Mouse (Mus musculus) ES-Bruce4 (cell line): ENCODE results near the gene Troap. TPM values are rescaled to one million over a fixed set of nuclear protein-coding genes. Genes with fewer than 3 reads are reported as not detected.
A peak's percentile ranks its signal among the peaks of the same experiment; 100 is the strongest.

Experiments used
- H3K27ac ChIP-seq: 2 replicates; pipeline ENCODE4 v1.5.1; 2012; ENCODE audit warnings: low read length, inconsistent platforms; ENCODE audit not compliant: insufficient read depth
- H3K27me3 ChIP-seq: 2 replicates; pipeline ENCODE4 v1.6.1; 2012; ENCODE audit warnings: mild to moderate bottlenecking, low read length, inconsistent platforms; ENCODE audit not compliant: control insufficient read depth, poor library complexity, insufficient read depth, severe bottlenecking
- H3K36me3 ChIP-seq: 2 replicates; pipeline ENCODE4 v1.6.1; 2012; ENCODE audit warnings: inconsistent platforms, mild to moderate bottlenecking, low read length, moderate library complexity; ENCODE audit not compliant: control insufficient read depth, poor library complexity, insufficient read depth, severe bottlenecking
- H3K4me1 ChIP-seq: one replicate; pipeline ENCODE4 v1.8.1; 2011; ENCODE audit warnings: low read length; ENCODE audit not compliant: control insufficient read depth, insufficient read depth
- H3K4me3 ChIP-seq: 2 replicates; pipeline ENCODE4 v1.5.1; 2011; ENCODE audit warnings: low read depth, mild to moderate bottlenecking, low read length
- H3K9ac ChIP-seq: 2 replicates; pipeline ENCODE4 v1.6.1; 2012; ENCODE audit warnings: low read depth, mild to moderate bottlenecking, inconsistent platforms; ENCODE audit not compliant: poor library complexity, severe bottlenecking
- H3K9me3 ChIP-seq: replicated peaks from 2 replicates; pipeline ENCODE4 v1.6.1; 2012; ENCODE audit warnings: mild to moderate bottlenecking, low read length, inconsistent platforms; ENCODE audit not compliant: control insufficient read depth, poor library complexity, insufficient read depth, severe bottlenecking
- CTCF ChIP-seq: IDR thresholded peaks from one replicate; pipeline ENCODE4 v1.8.1; 2011; ENCODE audit warnings: low read depth, low read length
- EP300 ChIP-seq: IDR thresholded peaks from 2 replicates; pipeline ENCODE4 v1.6.1; 2011; ENCODE audit warnings: low read depth, low read length; ENCODE audit not compliant: insufficient read depth
- POLR2A ChIP-seq: IDR thresholded peaks from one replicate; pipeline ENCODE4 v1.8.1; 2011; ENCODE audit warnings: low read length; ENCODE audit not compliant: insufficient read depth
- polyA plus RNA-seq: library from polyadenylated mRNA; stranded (reverse); fragments of >200 nt; gene quantifications from 2 replicates; pipeline ENCODE4 v1.2.4, GENCODE M21; 2011; ENCODE audit warnings: low read depth; ENCODE audit not compliant: missing spikeins, insufficient read depth, insufficient read length

Troap gene
- polyA plus RNA-seq, 1 experiment, result 43.3 TPM

DNA sequence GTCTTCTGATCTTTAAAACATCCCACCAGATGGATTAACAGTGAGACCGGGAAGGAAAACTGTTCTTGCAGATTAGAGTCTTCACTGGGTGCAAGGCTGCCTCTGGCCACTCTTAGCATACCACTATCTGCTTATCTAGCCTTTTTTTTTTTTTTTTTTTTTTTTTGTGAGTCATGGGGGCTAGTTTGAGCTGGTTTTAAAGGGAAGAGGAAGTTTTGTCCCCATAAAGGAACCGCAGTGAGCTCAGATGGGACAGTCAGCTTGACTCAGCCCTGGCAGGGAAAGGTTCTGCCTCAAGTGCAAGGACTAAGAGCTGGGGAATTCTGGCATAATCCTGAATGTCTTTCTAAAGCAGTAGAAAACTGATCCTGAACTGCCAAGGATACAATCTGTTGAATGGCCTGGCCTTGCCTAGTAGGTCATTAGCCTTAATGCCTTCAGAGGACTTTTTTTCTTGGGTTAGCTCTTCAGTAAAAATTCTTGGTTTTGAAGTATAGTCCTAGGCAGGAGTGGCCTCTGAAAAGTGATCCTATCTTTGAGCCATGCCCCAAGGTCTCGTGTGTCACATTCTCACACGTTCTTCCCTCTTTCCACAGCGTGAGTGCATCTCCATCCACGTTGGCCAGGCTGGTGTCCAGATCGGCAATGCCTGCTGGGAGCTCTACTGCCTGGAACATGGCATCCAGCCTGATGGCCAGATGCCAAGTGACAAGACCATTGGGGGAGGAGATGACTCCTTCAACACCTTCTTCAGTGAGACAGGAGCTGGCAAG lies 40.7 kb upstream of the Troap start:
- H3K27me3 ChIP-seq, result no peaks in the 10 kb centered on the region
- H3K9me3 ChIP-seq, result no peaks in the 10 kb centered on the region
- H3K27ac ChIP-seq, result no peak overlapping the region
- peaks cover 43% of the 10 kb centered on the region for H3K36me3 ChIP-seq
- no peak overlapping the region for H3K9ac ChIP-seq
- TF ChIP-seq POLR2A, result no peak
- no peak for TF ChIP-seq EP300
- no peak for TF ChIP-seq CTCF
- peaks cover 2% of the 10 kb centered on the region for H3K4me1 ChIP-seq
- H3K4me3 ChIP-seq, result no peak overlapping the region

DNA sequence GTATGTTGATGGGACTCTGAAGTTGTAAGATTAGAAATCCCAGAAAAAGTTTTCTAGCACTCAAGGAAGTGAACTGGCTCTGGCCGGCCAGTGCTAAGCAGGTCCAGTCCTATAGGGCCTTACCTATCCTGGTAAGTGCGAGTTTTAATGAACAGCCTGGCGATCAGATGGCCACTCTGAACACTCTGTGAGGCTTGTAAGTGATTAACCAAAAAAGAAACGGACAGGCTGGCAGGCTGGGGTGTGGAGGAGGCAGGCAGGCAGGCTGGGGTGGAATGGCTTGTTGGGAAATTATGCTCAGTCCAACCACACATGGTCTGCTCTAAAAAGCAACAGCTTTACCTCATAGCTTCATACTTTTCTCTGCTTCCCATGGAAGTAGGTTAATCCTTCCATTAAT lies 38.9 kb upstream of the Troap start:
- H3K27me3 ChIP-seq, result no peaks in the 10 kb centered on the region
- H3K27ac ChIP-seq, result no peak overlapping the region
- TF ChIP-seq CTCF (no peak), POLR2A (no peak), EP300 (no peak)
- peaks cover 43% of the 10 kb centered on the region for H3K36me3 ChIP-seq
- no peak overlapping the region for H3K9ac ChIP-seq
- no peaks in the 10 kb centered on the region for H3K9me3 ChIP-seq
- H3K4me1 ChIP-seq, result peaks cover 4% of the 10 kb centered on the region
- H3K4me3 ChIP-seq, result no peak overlapping the region

DNA sequence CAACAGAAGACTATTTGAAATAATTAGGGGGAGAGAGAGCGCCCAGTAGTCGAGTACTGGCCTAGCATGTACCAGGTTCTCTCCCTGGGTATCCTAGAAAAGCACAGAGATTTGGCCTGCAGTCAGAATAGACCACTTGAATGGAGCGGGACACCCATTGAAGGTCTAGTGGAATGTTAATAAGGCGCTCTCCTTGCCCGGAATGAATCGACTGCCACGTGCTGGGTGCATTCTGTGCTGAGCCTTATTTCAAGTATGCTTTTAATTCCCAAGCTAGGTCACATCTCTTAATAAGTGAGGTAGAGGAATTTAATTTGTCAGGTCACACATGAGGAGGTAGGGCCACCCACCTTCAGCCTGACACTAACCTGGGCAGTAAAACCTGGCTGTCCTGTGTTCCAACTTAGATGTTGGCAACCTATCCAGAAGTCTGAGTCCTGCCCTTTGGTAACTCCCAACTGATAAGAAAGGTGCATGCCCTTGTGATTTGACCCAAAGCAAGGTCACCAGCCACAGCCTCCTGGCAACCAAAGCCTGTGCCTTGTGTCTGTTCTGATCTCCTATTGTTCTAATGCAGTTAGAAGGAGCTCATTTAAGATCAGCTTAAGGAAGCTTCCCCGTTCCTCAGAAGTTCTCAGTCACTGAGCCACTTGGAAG lies 38.0 kb upstream of the Troap start:
- H3K9ac ChIP-seq, result no peak overlapping the region
- no peak for TF ChIP-seq CTCF
- H3K4me1 ChIP-seq, result peaks cover 4% of the 10 kb centered on the region
- H3K27ac ChIP-seq, result no peak overlapping the region; the same call in 1 of the 2 replicates
- H3K27me3 ChIP-seq, result no peaks in the 10 kb centered on the region
- H3K9me3 ChIP-seq, result no peaks in the 10 kb centered on the region
- H3K4me3 ChIP-seq, result no peak overlapping the region
- H3K36me3 ChIP-seq, result peaks cover 43% of the 10 kb centered on the region

DNA sequence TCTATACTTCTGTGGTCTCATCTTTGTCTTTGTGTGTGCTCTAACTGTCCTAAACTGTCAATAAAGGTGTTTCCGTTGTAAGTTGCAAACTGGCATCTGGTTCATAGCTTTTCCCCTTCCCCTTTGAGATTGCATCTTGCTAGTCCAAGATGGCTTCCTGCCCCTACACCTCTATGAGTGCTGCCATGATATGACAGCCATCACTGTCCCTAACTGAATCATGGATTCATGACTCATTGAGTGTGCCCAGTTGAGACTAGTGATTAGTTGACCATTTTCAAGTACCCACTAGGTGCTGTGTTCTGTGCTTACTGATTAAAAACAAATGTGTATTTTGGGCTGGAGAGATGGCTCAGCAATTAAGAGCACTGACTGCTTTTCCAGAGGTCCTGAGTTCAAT lies 36.4 kb upstream of the Troap start:
- H3K4me1 ChIP-seq, result peaks cover 4% of the 10 kb centered on the region
- peaks cover 35% of the 10 kb centered on the region for H3K36me3 ChIP-seq
- H3K9ac ChIP-seq, result no peak overlapping the region
- no peak for TF ChIP-seq POLR2A
- no peak overlapping the region for H3K4me3 ChIP-seq
- H3K9me3 ChIP-seq, result no peaks in the 10 kb centered on the region
- H3K27ac ChIP-seq, result no peak overlapping the region
- no peaks in the 10 kb centered on the region for H3K27me3 ChIP-seq

DNA sequence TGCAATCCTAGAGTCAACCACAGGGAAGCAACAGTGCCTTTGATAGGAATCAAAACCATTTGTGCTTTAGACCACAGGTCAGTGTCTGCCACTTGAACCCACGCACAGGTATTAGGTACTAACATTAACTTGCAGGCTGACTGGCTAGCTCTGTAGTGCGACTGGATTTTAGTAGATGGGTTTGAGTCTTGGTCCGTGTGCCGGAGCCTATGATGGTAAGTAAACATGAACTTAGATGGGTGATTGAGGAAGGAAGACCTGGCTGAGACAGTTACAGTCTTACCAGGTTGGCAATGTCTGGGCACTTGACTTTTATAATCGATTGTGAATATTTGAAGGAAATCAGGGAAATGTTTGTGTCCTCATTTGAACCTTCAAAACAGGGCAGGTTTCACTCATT lies 35.6 kb upstream of the Troap start:
- H3K9me3 ChIP-seq, result no peaks in the 10 kb centered on the region
- peaks cover 4% of the 10 kb centered on the region for H3K4me1 ChIP-seq
- no peak overlapping the region for H3K4me3 ChIP-seq
- H3K9ac ChIP-seq, result no peak overlapping the region
- no peaks in the 10 kb centered on the region for H3K27me3 ChIP-seq
- TF ChIP-seq POLR2A (no peak), EP300 (no peak), CTCF (no peak)
- peaks cover 28% of the 10 kb centered on the region for H3K36me3 ChIP-seq
- H3K27ac ChIP-seq, result peak overlapping the region; percentile 28; the same call in 1 of the 2 replicates

DNA sequence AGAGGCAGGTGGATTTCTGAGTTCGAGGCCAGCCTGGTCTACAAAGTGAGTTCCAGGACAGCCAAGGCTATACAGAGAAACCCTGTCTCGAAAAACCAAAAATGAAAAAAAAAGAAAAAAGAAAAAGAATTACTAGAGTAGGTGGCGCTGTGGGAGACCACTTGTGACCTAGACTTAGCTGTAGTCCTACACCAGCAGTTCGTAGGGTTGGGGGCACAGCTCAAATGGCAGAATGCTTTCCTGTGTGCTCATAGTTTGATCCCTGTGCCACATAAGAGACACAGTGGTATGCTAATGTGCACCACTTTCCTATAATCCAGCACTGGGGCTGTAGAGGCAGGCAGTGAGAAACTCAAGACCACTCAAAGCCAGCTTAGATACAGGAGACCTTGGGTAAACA lies 35.1 kb upstream of the Troap start:
- peaks cover 4% of the 10 kb centered on the region for H3K4me1 ChIP-seq
- H3K36me3 ChIP-seq, result peaks cover 26% of the 10 kb centered on the region
- no peak overlapping the region for H3K4me3 ChIP-seq
- TF ChIP-seq POLR2A (no peak), CTCF (no peak), EP300 (no peak)
- H3K27me3 ChIP-seq, result no peaks in the 10 kb centered on the region
- H3K9me3 ChIP-seq, result no peaks in the 10 kb centered on the region
- no peak overlapping the region for H3K27ac ChIP-seq
- H3K9ac ChIP-seq, result no peak overlapping the region
